Mouse (Mus musculus) cerebellum, adult 2 months (tissue): Measurements from ENCODE around the gene 2310022B05Rik. TPM values are rescaled to one million over a fixed set of nuclear protein-coding genes. Genes with fewer than 3 reads are reported as not detected.

ENCODE experiments used
- DNase-seq, 2 experiments: peaks; one replicate each; pipeline ENCODE4 v3.0.0; 2021
- H3K27ac ChIP-seq: fragments of 200-500 bp; 2 replicates; pipeline ENCODE4 v1.5.1; 2012; ENCODE audit warnings: low read length, control low read depth, inconsistent platforms; ENCODE audit not compliant: insufficient read depth
- H3K27me3 ChIP-seq: fragments of 200-500 bp; 2 replicates; pipeline ENCODE4 v1.6.1; 2012; ENCODE audit warnings: inconsistent platforms, mild to moderate bottlenecking, low read length, moderate library complexity; ENCODE audit not compliant: control insufficient read depth, insufficient read depth
- H3K4me1 ChIP-seq: fragments of 200-500 bp; 2 replicates; pipeline ENCODE4 v1.6.1; 2011; ENCODE audit warnings: low read length; ENCODE audit not compliant: control insufficient read depth, insufficient read depth
- H3K4me3 ChIP-seq: fragments of 200-500 bp; replicated peaks from 2 replicates; pipeline ENCODE3; 2011; ENCODE audit warnings: mild to moderate bottlenecking, low read depth, low read length, control low read depth; ENCODE audit not compliant: insufficient read depth
- CTCF ChIP-seq: fragments of 200-500 bp; IDR thresholded peaks from 2 replicates; pipeline ENCODE4 v1.5.1; 2011; ENCODE audit warnings: low read depth, mild to moderate bottlenecking, control low read depth, low read length, moderate library complexity, borderline replicate concordance; ENCODE audit not compliant: insufficient read depth
- POLR2A ChIP-seq: fragments of 200-500 bp; IDR thresholded peaks from 2 replicates; pipeline ENCODE4 v1.6.1; 2011; ENCODE audit warnings: low read length, control low read depth, borderline replicate concordance; ENCODE audit not compliant: insufficient read depth
- whole genome bisulfite sequencing: fragments of 180-500 bp; shearing (Covaris S2); methylation state at CpG from one replicate; pipeline ENCODE4 v1.1.7; 2018; 5-methylcytosine and 5-hydroxymethylcytosine counted together
- polyA plus RNA-seq: library from polyadenylated mRNA; depleted of rRNA; stranded (reverse); fragments of >200 nt; gene quantifications from 2 replicates; pipeline ENCODE4 v1.2.3, GENCODE M21; 2012; rRNA removed

The 2310022B05Rik gene
- polyA plus RNA-seq, result 63.8 and 67.8 TPM in 2 replicates

DNA sequence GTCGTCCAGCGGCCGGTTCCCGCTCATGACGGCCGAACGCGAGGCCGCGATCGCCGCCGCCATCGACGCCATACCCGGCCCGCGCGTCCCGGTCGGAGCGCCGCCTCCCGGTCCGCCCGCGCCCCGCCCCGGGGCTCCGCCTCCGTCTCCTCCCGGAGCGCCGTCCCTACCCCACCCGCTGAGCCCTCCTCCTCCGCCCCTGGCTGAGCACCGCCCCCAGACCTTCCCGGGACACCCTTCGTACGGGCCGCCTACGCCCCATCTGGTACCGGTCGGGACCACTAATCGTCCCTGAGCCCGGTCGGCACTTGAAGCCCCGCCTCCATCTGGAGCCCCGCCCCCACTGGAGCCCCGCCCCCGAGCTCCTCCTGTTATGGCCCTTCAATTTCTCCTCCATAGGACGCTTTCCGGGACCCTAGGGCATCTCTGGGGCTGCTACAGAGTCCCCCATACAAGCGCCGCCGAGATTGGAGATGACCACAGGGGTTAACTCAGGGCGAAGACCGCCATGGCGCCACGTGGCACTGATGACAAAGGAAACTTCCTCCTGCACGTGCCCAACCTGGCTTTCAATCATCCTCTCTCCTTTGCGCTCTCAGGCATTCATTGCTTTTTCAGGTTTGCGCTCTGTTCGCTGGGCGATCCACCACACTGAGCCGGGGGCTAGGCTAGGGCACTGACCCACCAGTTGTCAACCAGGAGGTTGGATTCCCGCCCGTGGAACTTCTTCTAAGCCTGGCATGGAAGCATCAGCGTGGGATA, at the start of gene 2310022B05Rik:
Gene 2310022B05Rik, minus strand, starts transcription at position 258 of the 762 bp plus-strand sequence.
- peak; percentile 71 to 78 for DNase-seq
- peaks cover 3% of the 10 kb centered on the region; the same call in 1 of the 2 replicates for H3K4me1 ChIP-seq
- TF ChIP-seq POLR2A (0 out of 2 replicates have a peak, but pooled peaks have one; percentile 29), CTCF (no peak)
- H3K27me3 ChIP-seq, result no peaks in the 10 kb centered on the region
- WGBS, result 2% methylated on average over 63 of the region's 69 CpGs
- H3K4me3 ChIP-seq, result peak within 1 kb of the TSS; percentile 62
- H3K27ac ChIP-seq, result peak within 1 kb of the TSS; percentile 33; the same call in 1 of the 2 replicates

DNA sequence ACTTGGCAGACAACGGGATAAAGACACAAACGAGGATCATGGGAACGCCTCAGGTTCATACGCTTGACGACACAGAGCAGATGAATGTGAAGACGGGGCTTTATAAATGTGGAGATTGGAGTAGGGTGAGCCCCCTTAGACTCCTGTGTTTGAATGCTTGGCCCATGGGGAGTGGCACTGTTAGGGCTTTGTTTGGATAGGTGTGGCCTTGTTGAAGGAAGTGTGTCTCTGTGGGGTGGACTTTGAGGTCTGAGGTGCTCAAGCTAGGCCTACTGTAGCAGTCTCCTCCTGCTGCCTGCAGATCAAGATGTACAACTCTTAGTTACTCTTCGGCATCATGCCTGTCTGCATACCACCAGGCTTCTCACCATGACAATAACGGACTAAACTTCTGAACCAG, 42.7 kb upstream of the 2310022B05Rik start:
- H3K4me1 ChIP-seq, result peaks cover 19% of the 10 kb centered on the region
- no peak overlapping the region for H3K27ac ChIP-seq
- H3K4me3 ChIP-seq, result no peak overlapping the region
- WGBS, result 96% methylated on average over 8 of the region's 8 CpGs
- TF ChIP-seq CTCF (no peak), POLR2A (no peak)
- DNase-seq, result no peak
- H3K27me3 ChIP-seq, result no peaks in the 10 kb centered on the region

DNA sequence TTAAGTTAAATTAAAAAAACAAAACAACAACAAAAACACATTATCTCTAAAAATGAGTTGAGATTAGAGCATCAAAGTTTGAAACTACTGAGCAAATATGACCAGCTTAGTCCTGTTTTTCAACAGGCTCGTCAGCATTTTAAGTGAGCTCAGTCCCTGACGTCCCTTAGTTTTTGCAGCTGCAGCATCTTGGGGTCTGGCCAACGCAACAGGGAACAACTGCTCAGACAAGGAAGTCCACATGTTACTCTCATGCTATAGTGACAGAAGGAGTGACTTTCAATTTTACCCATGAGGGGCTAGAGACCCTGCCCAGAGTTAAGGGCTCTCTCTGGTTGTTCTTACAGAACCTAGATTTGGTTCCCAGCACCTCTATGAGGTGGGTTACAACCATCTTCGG, 41.2 kb upstream of the 2310022B05Rik start:
- Histone ChIP-seq H3K27ac (no peak overlapping the region), H3K4me1 (peaks cover 19% of the 10 kb centered on the region), H3K4me3 (no peak overlapping the region), H3K27me3 (no peaks in the 10 kb centered on the region)
- no peak for DNase-seq
- 91% methylated on average over 4 of the region's 4 CpGs for whole genome bisulfite sequencing
- TF ChIP-seq CTCF, result no peak
- no peak for TF ChIP-seq POLR2A

DNA sequence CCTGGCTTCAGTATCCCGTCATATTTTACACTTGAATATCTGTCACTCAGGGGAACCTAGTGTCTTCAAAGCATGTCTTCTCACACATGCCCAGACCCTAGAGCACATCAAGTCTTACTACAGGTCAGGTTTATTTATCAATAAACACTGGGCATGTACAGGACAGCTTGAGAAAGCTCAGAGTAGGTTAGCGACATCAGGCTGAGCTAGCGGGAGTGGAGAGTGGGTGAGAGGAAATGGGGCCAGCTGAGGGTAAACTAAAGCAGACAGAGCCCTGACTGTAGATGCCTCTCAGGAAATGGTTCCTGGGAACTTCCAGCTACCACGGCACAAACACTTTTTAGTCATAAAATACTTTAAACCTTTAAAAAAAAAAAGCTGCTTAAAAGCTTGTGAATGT, 40.4 kb upstream of the 2310022B05Rik start:
- H3K27ac ChIP-seq, result no peak overlapping the region
- DNase-seq, result no peak
- H3K4me1 ChIP-seq, result peaks cover 19% of the 10 kb centered on the region
- TF ChIP-seq POLR2A, result no peak
- TF ChIP-seq CTCF, result no peak
- H3K27me3 ChIP-seq, result no peaks in the 10 kb centered on the region
- H3K4me3 ChIP-seq, result no peak overlapping the region
- 68% methylated on average over 4 of the region's 4 CpGs for WGBS

DNA sequence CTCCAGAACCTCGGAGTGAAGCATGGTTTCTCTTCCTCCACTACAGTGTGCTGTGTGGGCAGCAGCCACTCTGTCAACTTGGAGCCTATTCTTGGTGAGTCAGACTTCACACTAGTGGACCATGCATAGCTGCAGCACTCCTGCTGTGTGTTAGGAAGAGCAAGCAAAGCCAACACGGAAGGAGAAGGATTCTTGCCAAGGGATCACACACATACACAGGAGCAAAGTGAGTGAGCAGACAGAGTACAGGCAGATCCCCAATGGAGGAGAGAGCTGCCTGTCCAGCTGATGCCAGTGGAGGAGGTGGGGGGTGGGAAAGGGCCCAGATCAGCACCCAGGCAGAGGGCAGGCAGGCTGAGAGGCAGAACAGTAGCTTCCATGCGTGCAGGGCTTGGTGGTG, 39.0 kb upstream of the 2310022B05Rik start:
- H3K27ac ChIP-seq, result peak overlapping the region; percentile 78
- no peak overlapping the region for H3K4me3 ChIP-seq
- H3K4me1 ChIP-seq, result peaks cover 19% of the 10 kb centered on the region
- no peak for TF ChIP-seq CTCF
- 8% methylated on average over 3 of the region's 3 CpGs for WGBS
- peak; percentile 60 to 88 for DNase-seq
- no peaks in the 10 kb centered on the region for H3K27me3 ChIP-seq

DNA sequence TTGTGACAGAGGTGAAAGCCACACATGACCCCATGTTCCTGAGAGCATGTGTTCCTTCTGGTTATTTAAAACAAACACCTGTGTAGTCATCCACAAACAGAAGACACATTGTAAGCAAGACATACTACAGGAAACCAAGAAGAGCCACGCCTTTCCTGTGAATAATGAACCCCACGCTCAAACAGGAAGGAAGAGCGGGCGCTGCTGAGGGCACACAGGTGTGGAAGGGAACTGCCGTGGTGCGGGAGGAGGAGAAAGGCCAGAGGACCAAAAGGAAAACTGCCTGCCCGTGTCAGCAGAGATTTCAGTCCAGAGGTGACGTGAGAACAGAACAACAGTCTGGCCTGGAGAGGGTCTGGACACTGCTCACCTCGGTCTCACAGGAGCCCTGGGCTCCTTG, 37.9 kb upstream of the 2310022B05Rik start:
- Histone ChIP-seq H3K4me3 (no peak overlapping the region), H3K27me3 (no peaks in the 10 kb centered on the region), H3K4me1 (peaks cover 19% of the 10 kb centered on the region), H3K27ac (no peak overlapping the region)
- no peak for DNase-seq
- TF ChIP-seq CTCF (no peak), POLR2A (no peak)
- WGBS, result 97% methylated on average over 9 of the region's 9 CpGs

DNA sequence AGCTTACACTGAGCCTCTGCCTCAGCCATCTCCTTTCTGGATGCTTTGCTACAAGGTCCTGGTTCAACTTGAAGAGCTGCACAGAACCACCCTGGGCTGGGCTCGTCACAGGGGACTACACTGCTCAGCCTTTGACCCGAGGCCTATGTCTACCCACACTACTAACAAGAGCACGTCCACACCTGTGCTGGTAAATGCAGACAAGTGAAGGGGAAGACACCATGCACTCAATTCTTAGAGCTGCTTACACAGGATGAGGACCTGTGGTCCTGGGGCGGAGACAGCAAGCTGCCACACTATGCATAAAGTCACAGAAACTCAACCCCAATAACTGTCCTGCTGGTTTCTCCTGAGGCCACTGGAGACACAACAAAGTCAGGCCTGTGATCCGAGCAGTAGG, 37.1 kb upstream of the 2310022B05Rik start:
- TF ChIP-seq CTCF (no peak), POLR2A (no peak)
- Histone ChIP-seq H3K4me1 (peaks cover 19% of the 10 kb centered on the region), H3K27me3 (no peaks in the 10 kb centered on the region), H3K27ac (no peak overlapping the region), H3K4me3 (no peak overlapping the region)
- 95% methylated on average over 5 of the region's 5 CpGs for WGBS
- DNase-seq, result no peak

DNA sequence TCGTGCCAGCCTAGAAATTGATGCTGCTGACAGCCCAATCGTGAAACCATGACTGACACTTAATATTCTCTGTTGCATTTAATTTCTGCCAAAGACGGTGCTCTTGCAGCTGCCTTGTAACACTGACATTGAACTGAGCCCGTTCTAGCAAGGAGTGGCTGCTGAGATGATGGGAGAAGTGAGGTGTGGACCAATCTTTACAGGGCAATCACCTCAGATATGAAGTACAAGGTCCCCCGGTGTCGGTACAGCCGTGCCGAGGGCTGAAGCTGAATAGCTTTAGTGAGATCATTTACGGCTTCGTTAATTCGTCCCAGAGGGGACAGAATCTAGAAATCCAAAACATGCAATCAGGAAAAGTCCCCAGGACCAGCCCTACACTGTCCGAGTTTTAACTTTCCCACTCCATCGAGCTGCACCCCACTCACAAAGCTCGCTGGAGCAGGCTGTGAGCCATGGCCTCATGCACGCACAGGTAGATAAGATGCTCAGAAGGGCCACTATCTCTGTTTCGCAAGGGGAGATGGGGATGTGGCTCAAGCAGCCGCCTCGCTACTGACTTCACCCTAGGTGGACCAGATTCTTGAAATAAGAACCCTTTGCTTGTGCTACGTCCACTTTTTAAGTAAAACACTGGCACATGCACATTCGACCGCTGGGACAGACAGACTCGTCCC, 32.4 kb upstream of the 2310022B05Rik start:
- TF ChIP-seq CTCF (no peak), POLR2A (no peak)
- Histone ChIP-seq H3K27ac (no peak overlapping the region), H3K4me1 (0 out of 2 replicates have a peak, but pooled peaks cover 8% of the 10 kb centered on the region), H3K27me3 (no peaks in the 10 kb centered on the region), H3K4me3 (no peak overlapping the region)
- WGBS, result 93% methylated on average over 22 of the region's 22 CpGs
- no peak for DNase-seq
